Mouse (Mus musculus) spleen, adult 2 months (tissue): ENCODE data around the gene Olfr958. TPM values are rescaled to one million over a fixed set of nuclear protein-coding genes. Genes with fewer than 3 reads are reported as not detected.

Experiments
- DNase-seq, 2 experiments: peaks; one replicate each; pipeline versions ENCODE4 v3.0.0 to v3.0.0-alpha.2; 2012 to 2021; ENCODE audit warnings: low spot score in 2 of 2, low read depth in 1 of 2
- H3K27ac ChIP-seq: fragments of 200-500 bp; 2 replicates; pipeline ENCODE4 v1.5.1; 2012; ENCODE audit warnings: low read length, inconsistent platforms; ENCODE audit not compliant: insufficient read depth
- H3K27me3 ChIP-seq: fragments of 200-500 bp; 2 replicates; pipeline ENCODE4 v1.6.1; 2012; ENCODE audit warnings: mild to moderate bottlenecking, moderate library complexity, low read length, inconsistent platforms; ENCODE audit not compliant: control insufficient read depth, insufficient read depth
- H3K36me3 ChIP-seq: fragments of 200-500 bp; 2 replicates; pipeline ENCODE4 v1.6.1; 2012; ENCODE audit warnings: mild to moderate bottlenecking, low read length, inconsistent platforms; ENCODE audit not compliant: control insufficient read depth, insufficient read depth
- H3K4me1 ChIP-seq: fragments of 200-500 bp; 2 replicates; pipeline ENCODE4 v1.6.1; 2011; ENCODE audit warnings: inconsistent platforms; ENCODE audit not compliant: control insufficient read depth, insufficient read depth, insufficient read length
- H3K4me3 ChIP-seq: fragments of 200-500 bp; 2 replicates; pipeline ENCODE4 v1.5.1; 2011; ENCODE audit warnings: mild to moderate bottlenecking, inconsistent platforms; ENCODE audit not compliant: insufficient read depth, insufficient read length; ENCODE audit errors: extremely low read depth
- CTCF ChIP-seq: fragments of 200-500 bp; IDR thresholded peaks from 2 replicates; pipeline ENCODE4 v1.5.1; 2011; ENCODE audit warnings: mild to moderate bottlenecking, inconsistent platforms; ENCODE audit not compliant: insufficient read depth, insufficient read length, insufficient replicate concordance; ENCODE audit errors: extremely low read depth
- POLR2A ChIP-seq: fragments of 200-500 bp; IDR thresholded peaks from 2 replicates; pipeline ENCODE4 v1.6.1; 2011; ENCODE audit warnings: low read depth, low read length, inconsistent platforms
- WGBS: fragments of 180-500 bp; shearing (Covaris S2); methylation state at CpG from one replicate; pipeline ENCODE4 v1.1.7; 2018; 5-methylcytosine and 5-hydroxymethylcytosine counted together
- polyA plus RNA-seq: library from polyadenylated mRNA; depleted of rRNA; stranded (reverse); fragments of >200 nt; gene quantifications from 2 replicates; pipeline ENCODE4 v1.2.3, GENCODE M21; 2012; rRNA removed

Gene Olfr958
- not detected in 2 replicates for polyA plus RNA-seq

DNA sequence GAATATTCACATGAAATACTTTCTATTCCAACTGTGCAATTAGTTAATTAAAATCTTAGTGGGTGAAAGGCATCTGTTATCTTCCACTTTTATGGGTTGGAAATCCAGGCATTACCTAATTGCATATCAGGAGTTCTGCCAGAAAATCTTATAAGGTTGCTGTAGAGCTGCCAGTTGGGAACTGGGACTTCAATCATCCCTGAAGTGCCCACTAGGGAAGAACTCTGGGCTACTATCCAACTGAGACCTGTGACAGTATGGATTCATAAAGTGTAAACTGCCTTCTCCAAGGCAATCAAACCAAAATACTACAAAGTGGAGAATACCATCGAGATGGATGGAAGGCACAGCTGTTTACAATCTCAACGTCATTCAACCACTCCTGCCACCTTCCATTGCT, at the start of gene Olfr958:
Gene Olfr958 (minus strand): TSS at position 109 of the 400 bp plus-strand sequence.
- no peak for TF ChIP-seq CTCF
- no peak for TF ChIP-seq POLR2A
- Histone ChIP-seq H3K4me3 (no peak within 1 kb of the TSS), H3K27me3 (no peaks in the 10 kb centered on the region), H3K27ac (no peak within 1 kb of the TSS), H3K36me3 (no peaks in the 10 kb centered on the region), H3K4me1 (no peaks in the 10 kb centered on the region)
- no peak for DNase-seq
- 69% methylated on average over 2 of the region's 2 CpGs for WGBS

DNA sequence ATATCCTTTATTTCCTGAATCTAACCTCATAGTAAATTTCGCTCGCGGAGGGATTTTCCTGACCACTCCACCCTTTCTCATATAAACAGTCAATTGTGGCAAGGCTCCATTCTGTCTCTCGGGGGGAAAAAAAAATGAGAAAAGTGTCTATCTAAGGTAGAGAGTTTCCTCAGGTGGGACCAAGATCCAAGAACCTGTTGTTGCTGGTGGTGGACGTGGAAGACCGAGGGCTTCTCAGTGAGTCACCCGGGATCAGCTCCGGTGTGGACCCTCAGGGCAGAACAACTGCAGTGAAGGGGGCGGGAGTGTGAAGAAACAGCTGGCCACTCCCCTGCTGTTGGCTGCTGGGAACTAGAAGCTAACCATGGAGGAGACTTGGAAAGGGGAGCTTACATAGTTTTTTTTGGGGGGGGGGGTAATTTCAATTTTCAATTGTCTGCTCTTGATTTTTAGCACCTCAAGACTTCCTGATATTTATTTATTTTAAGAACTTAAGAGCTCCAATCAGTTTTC, 49.5 kb upstream of the Olfr958 start:
- Histone ChIP-seq H3K27me3 (no peaks in the 10 kb centered on the region; the same call in 1 of the 2 replicates), H3K27ac (no peak overlapping the region), H3K36me3 (no peaks in the 10 kb centered on the region), H3K4me1 (no peaks in the 10 kb centered on the region), H3K4me3 (no peak overlapping the region)
- DNase-seq = no peak
- TF ChIP-seq POLR2A (no peak), CTCF (no peak)
- WGBS = 4% methylated on average over 9 of the region's 9 CpGs

DNA sequence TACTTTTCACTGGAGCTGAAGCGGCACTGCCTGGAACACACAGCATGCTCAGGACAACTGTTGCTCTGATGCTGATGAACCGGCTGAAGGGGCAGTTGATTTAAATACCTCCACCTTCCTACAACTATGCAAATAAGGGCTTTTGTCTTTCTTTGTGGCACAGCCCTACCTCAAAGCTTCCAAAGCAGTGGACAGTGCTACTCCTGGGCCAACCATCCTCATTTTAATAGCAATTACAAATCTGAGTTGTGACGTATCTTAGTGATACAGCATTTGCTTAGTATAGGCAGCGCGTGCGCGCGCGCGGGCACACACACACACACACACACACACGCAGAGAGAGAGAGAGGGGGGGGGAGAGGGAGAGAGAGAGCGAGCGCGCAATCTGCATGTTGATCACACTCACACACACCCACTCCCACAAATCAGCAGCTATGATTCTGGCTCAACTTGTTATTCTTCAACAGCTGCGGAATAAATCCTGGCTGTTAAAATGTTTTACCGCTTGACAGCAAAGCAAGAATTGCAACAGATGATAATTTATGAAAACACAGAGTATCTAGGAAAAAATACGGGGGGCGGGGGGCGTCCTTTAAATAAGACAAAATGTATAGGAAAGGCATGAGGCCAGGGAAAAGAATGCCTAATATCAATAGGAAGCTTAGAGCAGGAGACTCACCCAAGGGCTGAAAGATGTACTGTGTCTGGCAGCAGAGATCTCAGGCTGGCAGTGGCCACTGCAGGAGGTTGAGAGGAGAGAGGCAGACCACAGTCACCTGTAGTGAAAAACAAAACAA, 48.9 kb upstream of the Olfr958 start:
- Histone ChIP-seq H3K4me1 (no peaks in the 10 kb centered on the region), H3K27ac (no peak overlapping the region), H3K36me3 (no peaks in the 10 kb centered on the region), H3K4me3 (no peak overlapping the region), H3K27me3 (no peaks in the 10 kb centered on the region; the same call in 1 of the 2 replicates)
- 4% methylated on average over 19 of the region's 19 CpGs for WGBS
- no peak for TF ChIP-seq POLR2A
- TF ChIP-seq CTCF = no peak
- DNase-seq = no peak

DNA sequence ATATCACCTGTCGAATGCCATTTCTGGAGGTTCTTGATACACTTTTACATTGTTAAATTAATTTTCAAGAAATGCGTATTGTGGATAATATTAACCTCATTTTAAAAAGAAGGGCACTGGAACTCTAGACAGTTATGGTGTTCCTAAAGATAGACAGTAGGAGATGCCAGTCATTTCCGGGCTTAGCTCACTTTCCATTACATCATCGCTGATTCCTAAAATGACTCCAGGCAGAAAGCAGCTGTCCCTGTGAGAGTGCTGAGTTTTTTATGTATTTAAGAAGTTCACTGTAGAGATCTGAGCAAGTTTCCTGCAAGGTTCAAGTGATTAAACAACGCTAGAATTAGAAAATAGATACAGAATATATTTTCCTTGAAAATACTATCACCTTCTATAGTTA, 23.2 kb upstream of the Olfr958 start:
- Histone ChIP-seq H3K27me3 (no peaks in the 10 kb centered on the region), H3K27ac (no peak overlapping the region), H3K4me3 (no peak overlapping the region), H3K36me3 (no peaks in the 10 kb centered on the region), H3K4me1 (no peaks in the 10 kb centered on the region)
- TF ChIP-seq POLR2A (no peak), CTCF (no peak)
- no peak for DNase-seq
- 84% methylated on average over 5 of the region's 5 CpGs for WGBS

DNA sequence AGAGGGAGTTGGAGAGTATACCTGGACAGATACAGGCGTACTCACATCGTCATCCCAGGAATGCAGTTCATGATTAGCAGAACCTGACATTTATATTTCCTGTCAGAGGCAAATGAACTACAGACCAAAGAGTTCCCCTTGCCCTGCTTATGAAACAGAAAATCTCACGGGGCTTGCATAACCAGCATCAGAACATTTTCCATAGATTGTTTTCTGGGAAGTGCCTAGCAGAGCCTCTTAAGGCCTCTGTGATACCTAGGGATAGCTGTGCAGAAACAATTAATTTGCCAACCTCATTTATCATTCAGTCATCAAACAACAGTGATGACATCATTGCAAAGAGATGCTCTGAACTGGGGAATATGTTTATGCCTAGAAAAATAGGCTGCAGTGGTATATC, 21.6 kb upstream of the Olfr958 start, which contains the start of gene Olfr959:
Gene Olfr959 (minus strand): TSS at position 101 of the 400 bp plus-strand sequence.
- 78% methylated on average over 3 of the region's 3 CpGs for WGBS
- TF ChIP-seq POLR2A (no peak), CTCF (no peak)
- DNase-seq = no peak
- Histone ChIP-seq H3K27me3 (no peaks in the 10 kb centered on the region), H3K36me3 (no peaks in the 10 kb centered on the region), H3K27ac (no peak within 1 kb of the TSS), H3K4me3 (no peak within 1 kb of the TSS), H3K4me1 (no peaks in the 10 kb centered on the region)

DNA sequence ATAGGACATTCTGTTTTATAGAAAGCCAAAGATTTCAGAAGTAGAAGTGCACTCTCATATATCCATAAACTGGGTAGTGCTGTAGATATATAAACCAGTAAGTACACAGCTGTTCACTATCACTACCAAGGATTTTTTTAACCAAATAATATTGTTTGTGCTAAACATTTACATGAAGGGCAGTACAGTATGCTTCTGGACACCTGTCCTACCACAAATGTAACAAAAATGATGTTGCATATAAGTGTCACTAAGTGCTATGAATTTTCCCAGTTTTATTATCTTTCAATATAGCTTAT, 4.4 kb upstream of the Olfr958 start:
- Histone ChIP-seq H3K27ac (no peak overlapping the region), H3K27me3 (no peaks in the 10 kb centered on the region), H3K36me3 (no peaks in the 10 kb centered on the region), H3K4me3 (no peak overlapping the region), H3K4me1 (no peaks in the 10 kb centered on the region)
- no peak for TF ChIP-seq POLR2A
- no peak for TF ChIP-seq CTCF
- DNase-seq = no peak

DNA sequence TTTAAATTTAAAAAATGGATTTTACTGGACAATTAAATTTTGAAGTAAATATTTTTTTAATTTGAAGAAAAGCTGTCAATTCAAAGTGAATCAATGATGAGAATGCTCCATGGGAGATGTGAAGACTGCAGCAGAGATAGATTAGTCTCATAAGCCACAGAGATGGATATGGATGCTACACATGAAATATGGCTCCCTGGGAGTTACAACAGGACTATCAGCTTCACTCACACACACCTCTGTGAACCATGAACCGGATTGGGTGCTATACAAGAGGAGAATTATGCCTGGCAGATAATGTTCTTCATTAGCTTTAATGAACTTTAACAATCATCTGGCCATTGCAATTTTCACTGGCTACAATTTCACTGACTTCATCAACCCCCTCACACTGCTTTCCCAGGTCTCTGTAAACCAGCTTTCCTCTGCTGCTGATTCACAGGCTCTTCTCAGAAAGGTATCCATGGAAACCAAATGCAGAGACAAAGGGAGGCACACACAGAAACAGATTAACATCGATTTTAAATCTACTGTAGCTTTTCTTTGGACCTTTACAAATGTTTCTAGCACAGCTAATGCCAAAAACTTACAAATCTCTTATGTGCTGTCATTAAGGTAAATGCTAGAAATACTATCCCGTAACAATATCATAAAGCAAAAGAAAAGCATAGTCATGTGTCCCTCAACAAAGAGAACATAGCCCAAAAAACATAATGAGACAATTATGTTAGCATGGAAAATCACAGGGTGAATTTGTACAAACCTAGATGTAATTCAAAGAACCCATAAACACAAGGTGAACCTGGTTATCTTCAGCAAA, 3.9 kb upstream of the Olfr958 start:
- Histone ChIP-seq H3K36me3 (no peaks in the 10 kb centered on the region), H3K4me3 (no peak overlapping the region), H3K4me1 (no peaks in the 10 kb centered on the region), H3K27me3 (no peaks in the 10 kb centered on the region), H3K27ac (no peak overlapping the region)
- TF ChIP-seq CTCF (no peak), POLR2A (no peak)
- no peak for DNase-seq
- 58% methylated on average over 3 of the region's 3 CpGs for WGBS
